Mouse (Mus musculus) embryonic stem cell, embryonic (primary cell): ENCODE measurements around the gene Haghl.

Source experiments
- CTCF ChIA-PET, 4 experiments: fragments of 300-600 bp in 2 of 4; fragments of 350-600 bp in 2 of 4; sonication (Branson Sonifier 250); formaldehyde crosslinking; loops; one replicate each; lab custom pipeline; 2022; ENCODE audit warnings: inconsistent platforms in 2 of 4; lab: Charles Lee
- POLR2A ChIA-PET, 4 experiments: fragments of 300-600 bp in 2 of 4; fragments of 350-600 bp in 2 of 4; sonication (Branson Sonifier 250); formaldehyde crosslinking; loops; one replicate each; lab custom pipeline; 2022; ENCODE audit warnings: antibody characterized with exemption in 4 of 4, inconsistent platforms in 1 of 4; lab: Charles Lee

Haghl gene

GRCm38 (mm10) chr17:25827011-25827410, 41.5 kb upstream of the Haghl start:
- ChIA-PET POLR2A (interaction anchor here in 2 of 4 experiments (0.6 to 9.2 kb wide), 10 partner anchors 9 to 562 kb away, joined by 3 to 92 read pairs (median 3); partner anchors contain the start of genes Capn15 (in 1 of the 2), Rhbdl1 (in 1 of the 2) and Wfikkn1 (in 1 of the 2)), CTCF (no interaction called here)

GRCm38 (mm10) chr17:25825984-25826570, 40.6 kb upstream of the Haghl start:
- ChIA-PET CTCF (no interaction called here), POLR2A (interaction anchor here in 2 of 4 experiments (0.9 to 4.4 kb wide), 8 partner anchors 7 to 286 kb away, joined by 3 to 44 read pairs (median 4); partner anchors contain the start of genes Haghl (in 1 of the 2), Rhbdl1 (in 1 of the 2) and Stub1 (in 1 of the 2))

- CTCF ChIA-PET, result no interaction called here
- POLR2A ChIA-PET, result interaction anchor here in 3 of 4 experiments (0.7 to 4.4 kb wide), 7 partner anchors 8 to 399 kb away, joined by 3 to 60 read pairs (median 4); partner anchors contain the start of genes Stub1 (in 2 of the 3), Haghl (in 1 of the 3) and Rhbdl1 (in 1 of the 3)
Measured at GRCm38 (mm10) chr17:25825311-25825710, 39.8 kb upstream of the Haghl start.

DNA sequence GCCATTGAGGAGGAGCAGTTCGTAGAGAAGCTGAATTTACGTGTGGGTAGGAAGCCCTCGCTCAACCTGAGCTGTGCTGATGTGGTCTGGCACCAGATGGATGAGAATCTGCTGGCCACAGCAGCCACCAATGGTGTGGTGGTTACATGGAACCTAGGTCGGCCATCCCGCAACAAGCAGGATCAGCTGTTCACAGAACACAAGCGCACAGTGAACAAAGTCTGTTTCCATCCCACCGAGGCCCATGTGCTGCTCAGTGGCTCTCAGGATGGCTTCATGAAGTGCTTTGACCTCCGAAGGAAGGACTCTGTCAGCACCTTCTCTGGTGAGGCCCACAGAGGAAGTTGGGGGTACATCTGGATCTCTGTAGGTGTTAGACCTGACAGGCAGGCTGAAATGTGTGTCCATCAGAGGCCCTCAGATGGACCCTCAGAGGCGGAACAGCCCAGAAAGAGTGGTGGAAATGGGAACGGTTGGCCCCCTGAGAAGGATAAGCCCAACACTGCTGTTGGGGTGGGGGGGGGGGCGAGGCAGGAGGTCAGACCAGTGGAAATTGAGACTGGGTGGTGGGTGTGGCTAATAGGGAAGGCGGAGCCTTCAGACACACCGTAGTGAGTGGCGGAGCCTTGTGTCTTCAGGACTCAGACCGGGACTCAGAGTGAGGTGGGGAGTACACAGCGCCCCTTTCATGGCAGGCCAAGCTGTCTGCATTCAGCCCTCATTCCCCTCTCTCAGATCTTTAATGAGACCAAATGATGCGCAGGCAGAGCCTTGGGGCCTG, 39.1 kb upstream of the Haghl start:
- POLR2A ChIA-PET, result interaction anchor here (0.7 to 4.4 kb wide), 12 partner anchors 8 to 399 kb away, joined by 3 to 60 read pairs (median 4); partner anchors contain the start of genes Rhbdl1 (in 2 of the 4), Stub1 (in 2 of the 4) and Mcrip2 (in 1 of the 4)

DNA sequence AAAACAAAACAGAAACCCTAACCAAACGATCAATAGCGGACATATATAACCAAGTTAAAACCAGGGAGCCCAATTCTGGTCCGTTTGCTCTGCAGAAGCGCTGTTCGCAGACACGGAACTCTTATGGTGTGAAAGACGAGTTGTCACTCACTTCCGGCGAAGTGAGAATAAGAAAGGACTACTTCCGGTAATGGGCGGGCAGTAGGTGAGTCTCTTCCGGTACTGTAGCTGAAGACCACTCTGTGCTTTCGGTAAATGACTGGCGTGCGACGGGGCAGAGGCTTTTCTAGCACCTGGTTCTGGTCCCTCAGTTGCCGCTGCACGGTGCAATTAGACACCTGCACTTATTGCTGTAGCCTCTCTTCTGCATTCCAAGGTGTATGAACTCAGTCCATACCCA, 38.0 kb upstream of the Haghl start, which contains the start of gene Wdr24:
TSS of gene Wdr24 (plus strand) at position 176 of the 400 bp plus-strand sequence.
- ChIA-PET CTCF (interaction anchor here in 2 of 4 experiments (1.2 to 1.5 kb wide), 3 partner anchors 9 to 308 kb away, joined by 3 to 11 read pairs (median 3); partner anchors contain the start of gene Stub1 (in 2 of the 2)), POLR2A (interaction anchor here (0.5 to 4.4 kb wide), 18 partner anchors 9 to 97 kb away, joined by 3 to 60 read pairs (median 6); partner anchors contain the start of genes Stub1 (in 3 of the 4), Rhbdl1 (in 2 of the 4), Fam173a (in 1 of the 4) and Mcrip2 (in 1 of the 4))

More for the DNA sequence above, 39.1 kb upstream of the Haghl start:
- CTCF ChIA-PET, result interaction anchor here in 1 of 4 experiments (1.0 to 1.5 kb wide), 2 partner anchors 8 to 12 kb away, joined by 3 to 4 read pairs; partner anchors contain the start of gene Stub1

GRCm38 (mm10) chr17:25818851-25819780, 33.6 kb upstream of the Haghl start:
- POLR2A ChIA-PET, result interaction anchor here in 3 of 4 experiments (0.5 to 10.0 kb wide), 19 partner anchors 9 to 546 kb away, joined by 3 to 92 read pairs (median 3); partner anchors contain the start of genes Jmjd8 (in 3 of the 3), Stub1 (in 3 of the 3), Fbxl16 (in 2 of the 3) and Chtf18 (in 1 of the 3)
- CTCF ChIA-PET, result interaction anchor here in 2 of 4 experiments (0.6 to 1.1 kb wide), 6 partner anchors 14 to 304 kb away, joined by 3 to 4 read pairs (median 4); partner anchors contain the start of genes Mcrip2 (in 1 of the 2), Mrpl28 (in 1 of the 2) and Stub1 (in 1 of the 2)

- POLR2A ChIA-PET, result interaction anchor here in 2 of 4 experiments (0.6 to 10.0 kb wide), 11 partner anchors 9 to 435 kb away, joined by 3 to 92 read pairs (median 3); partner anchors contain the start of genes Stub1 (in 2 of the 2), Fbxl16 (in 1 of the 2), Jmjd8 (in 1 of the 2) and Luc7l (in 1 of the 2)
- CTCF ChIA-PET, result interaction anchor here in 3 of 4 experiments (0.6 to 1.5 kb wide), 6 partner anchors 16 to 367 kb away, joined by 3 to 6 read pairs (median 4); partner anchors contain the start of gene Wdr90 (in 1 of the 3)
Measured at GRCm38 (mm10) chr17:25817662-25818061, 32.2 kb upstream of the Haghl start.

GRCm38 (mm10) chr17:25813471-25813870, 28.0 kb upstream of the Haghl start:
- POLR2A ChIA-PET, result interaction anchor here (0.6 to 10.0 kb wide), 22 partner anchors 9 to 1103 kb away, joined by 3 to 92 read pairs (median 4); partner anchors contain the start of genes Wdr24 (in 3 of the 4), Chtf18 (in 2 of the 4), Rpusd1 (in 2 of the 4) and Stub1 (in 2 of the 4)
- CTCF ChIA-PET, result interaction anchor here (0.5 to 1.9 kb wide), 21 partner anchors 9 to 1122 kb away, joined by 3 to 6 read pairs (median 3); partner anchors contain the start of genes Stub1 (in 2 of the 4), Chtf18 (in 1 of the 4), Rhot2 (in 1 of the 4) and Rpusd1 (in 1 of the 4)

DNA sequence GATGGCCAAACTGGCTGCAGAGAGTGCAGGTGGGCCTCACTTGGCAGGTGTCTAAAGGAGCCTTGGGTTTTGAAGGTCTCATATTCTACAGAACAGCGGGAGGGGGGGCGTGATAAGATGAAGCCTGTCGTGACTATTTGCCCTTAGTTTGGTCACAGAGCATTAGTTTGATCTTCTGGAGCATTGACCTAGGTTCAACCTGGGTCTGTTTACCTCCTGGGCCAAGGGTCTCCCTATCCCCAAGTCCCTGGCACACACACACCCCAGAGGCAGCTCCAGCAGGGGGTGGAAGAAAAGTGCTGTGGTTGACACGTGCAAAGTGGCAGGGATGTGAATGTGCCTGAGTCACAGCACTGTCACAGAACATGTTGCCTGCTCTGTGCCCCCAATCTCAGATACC, 25.4 kb upstream of the Haghl start:
- CTCF ChIA-PET, result no interaction called here
- POLR2A ChIA-PET, result no interaction called here

DNA sequence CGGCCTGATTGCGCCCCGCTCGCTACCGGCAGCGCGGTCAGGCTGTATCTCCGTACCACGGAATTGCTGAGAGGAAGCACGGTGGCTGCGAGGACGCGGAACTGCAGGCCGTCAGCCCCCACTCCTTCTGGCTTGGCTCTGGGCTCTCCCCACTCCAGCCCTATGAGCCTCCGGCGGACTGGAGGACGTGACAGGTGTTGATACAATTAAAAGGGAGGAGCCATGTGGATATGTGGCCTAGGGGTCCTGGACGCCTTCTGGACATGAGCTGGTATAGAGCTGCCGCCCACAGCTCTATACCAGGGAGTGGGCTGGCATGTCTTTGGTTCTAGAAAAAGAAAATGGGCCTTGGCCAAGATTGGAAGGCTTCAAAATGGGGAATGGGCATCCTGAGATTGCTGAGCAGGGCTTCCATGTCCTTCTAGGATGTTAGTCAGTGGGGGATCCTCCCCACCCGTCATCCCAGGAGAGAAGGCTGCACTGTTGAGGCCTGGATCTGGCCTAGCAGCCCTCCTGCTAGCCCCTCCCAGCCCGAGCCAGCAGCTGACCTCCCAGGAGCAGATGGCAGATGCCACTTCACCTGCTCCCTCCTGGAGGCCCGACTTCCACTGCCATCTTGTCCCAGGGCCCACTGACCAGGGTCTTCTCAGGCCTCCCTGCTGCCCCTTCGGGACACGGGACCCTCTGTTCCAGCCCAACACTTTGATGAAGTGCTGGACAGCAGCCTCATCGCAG, 24.3 kb upstream of the Haghl start:
- ChIA-PET POLR2A (interaction anchor here in 3 of 4 experiments (0.5 to 2.8 kb wide), 17 partner anchors 8 to 565 kb away, joined by 3 to 16 read pairs (median 4); partner anchors contain the start of genes Metrn (in 3 of the 3), Haghl (in 1 of the 3), Jmjd8 (in 1 of the 3) and Stub1 (in 1 of the 3)), CTCF (interaction anchor here in 3 of 4 experiments (0.7 to 1.5 kb wide), 6 partner anchors 13 to 239 kb away, joined by 3 to 5 read pairs (median 3); partner anchors contain the start of genes Metrn (in 1 of the 3), Narfl (in 1 of the 3) and Sox8 (in 1 of the 3))

DNA sequence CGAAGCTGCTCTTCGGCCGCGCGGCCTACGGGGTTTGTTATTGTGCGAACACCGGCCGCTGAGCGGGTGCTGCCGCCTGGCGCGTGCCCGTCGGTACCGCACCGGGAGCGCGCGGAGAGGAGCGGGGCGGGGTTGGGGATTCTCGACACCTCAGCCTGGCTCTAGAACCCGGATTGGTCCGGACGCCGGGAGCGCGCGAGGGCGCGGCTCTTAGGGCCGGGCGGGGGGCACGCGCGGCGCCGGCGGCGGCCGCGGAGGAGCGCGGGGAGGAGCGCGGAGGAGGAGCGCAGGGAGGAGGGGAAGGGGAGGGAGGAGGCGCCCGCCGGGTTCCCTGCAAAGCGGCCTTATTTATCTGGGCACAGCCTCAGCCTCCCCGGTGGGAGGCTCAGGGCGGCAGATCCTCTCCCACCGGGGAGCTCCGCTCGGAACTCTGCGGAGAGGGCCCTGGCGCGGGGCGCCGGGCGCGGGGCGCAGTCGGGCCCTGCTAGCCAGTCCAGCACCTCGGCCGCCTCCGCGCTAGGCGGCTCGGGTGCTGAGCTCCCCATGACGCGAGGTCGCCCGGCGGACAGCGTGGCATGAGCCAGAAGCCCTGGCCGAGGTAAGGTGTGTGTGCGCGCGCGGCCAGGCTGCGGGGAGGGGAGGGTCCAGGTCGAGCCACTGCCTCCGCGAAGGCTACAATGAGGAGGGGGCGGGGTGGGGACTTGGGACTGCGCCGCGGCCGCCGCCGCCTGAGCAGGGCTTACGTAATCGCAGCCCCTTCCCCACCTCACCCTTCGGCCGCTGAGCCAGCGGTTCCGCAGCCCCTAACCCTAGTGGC, 23.5 kb upstream of the Haghl start, which contains the start of gene Fbxl16:
TSS of gene Fbxl16 (plus strand) at position 297 of the 817 bp plus-strand sequence.
- ChIA-PET POLR2A (interaction anchor here in 3 of 4 experiments (0.5 to 2.8 kb wide), 21 partner anchors 9 to 564 kb away, joined by 3 to 12 read pairs (median 3); partner anchors contain the start of genes Metrn (in 3 of the 3), Stub1 (in 2 of the 3), Chtf18 (in 1 of the 3) and Haghl (in 1 of the 3)), CTCF (interaction anchor here in 3 of 4 experiments (0.7 to 1.9 kb wide), 8 partner anchors 12 to 241 kb away, joined by 3 to 11 read pairs (median 3); partner anchors contain the start of genes Metrn (in 3 of the 3), Narfl (in 1 of the 3) and Sox8 (in 1 of the 3))

DNA sequence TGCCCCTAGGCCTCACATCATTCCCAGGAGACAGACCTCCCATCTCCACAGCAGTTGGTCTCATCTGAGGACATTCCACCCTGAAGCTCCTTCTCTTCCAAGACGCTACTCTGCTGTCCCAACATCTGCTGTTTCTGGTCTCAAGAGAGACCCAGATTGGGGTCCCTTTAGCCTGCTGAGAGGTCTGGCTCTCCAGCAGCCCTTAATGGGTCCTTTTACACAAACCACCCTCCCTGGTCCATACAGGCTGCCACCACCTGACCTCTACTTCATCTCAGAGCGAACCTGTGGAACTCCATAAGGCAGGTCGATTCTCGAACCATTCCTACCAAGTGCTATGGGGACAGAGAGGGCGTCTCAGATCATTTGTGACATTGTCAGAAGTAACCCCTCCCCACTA, 22.6 kb upstream of the Haghl start:
- ChIA-PET POLR2A (interaction anchor here in 3 of 4 experiments (0.9 to 2.8 kb wide), 12 partner anchors 10 to 302 kb away, joined by 3 to 12 read pairs (median 6); partner anchors contain the start of genes Stub1 (in 2 of the 3), Chtf18 (in 1 of the 3), Haghl (in 1 of the 3) and Metrn (in 1 of the 3)), CTCF (interaction anchor here in 3 of 4 experiments (0.5 to 1.9 kb wide), 8 partner anchors 11 to 1599 kb away, joined by 3 to 11 read pairs (median 3); partner anchors contain the start of genes Gng13 (in 1 of the 3), Metrn (in 1 of the 3), Narfl (in 1 of the 3) and Ntn3 (in 1 of the 3))

- POLR2A ChIA-PET, result interaction anchor here in 3 of 4 experiments (0.6 to 2.8 kb wide), 10 partner anchors 9 to 952 kb away, joined by 3 to 12 read pairs (median 6); partner anchors contain the start of genes Chtf18 (in 1 of the 3), Haghl (in 1 of the 3), Metrn (in 1 of the 3) and Rpusd1 (in 1 of the 3)
- CTCF ChIA-PET, result interaction anchor here in 3 of 4 experiments (0.5 to 1.9 kb wide), 5 partner anchors 63 to 1627 kb away, joined by 3 to 11 read pairs (median 5); partner anchors contain the start of genes Gng13 (in 1 of the 3) and Ntn3 (in 1 of the 3)
Measured at GRCm38 (mm10) chr17:25807452-25807851, 22.0 kb upstream of the Haghl start.
